Mouse (Mus musculus): Measurements from ENCODE around the gene Smarcc1. TPM values are rescaled to one million over a fixed set of nuclear protein-coding genes. Genes with fewer than 3 reads are reported as not detected.
A peak's percentile ranks its signal among the peaks of the same experiment; 100 is the strongest.

Gene Smarcc1
- total and polyA plus RNA-seq, 3 experiments: 51.1 to 133 (median 72.8) TPM

- ATAC-seq (ENCODE audit: extremely low read depth, insufficient number of reproducible peaks, low FRiP score, poor library complexity, severe bottlenecking): no peak
- Histone ChIP-seq H3K36me3 (replicated peaks) (peaks cover 78% of the 10 kb centered on the region), H3K4me3 (ENCODE audit: low read depth, low read length) (no peak overlapping the region), H3K27me3 (ENCODE audit: insufficient read depth, low read length) (no peaks in the 10 kb centered on the region), H3K9me3 (replicated peaks) (no peaks in the 10 kb centered on the region), H3K4me1 (ENCODE audit: insufficient read depth, low read depth, low read length) (no peaks in the 10 kb centered on the region)
- DNase-seq (ENCODE audit: low spot score): no peak
- TF ChIP-seq POLR2AphosphoS5 (IDR thresholded peaks at IDR 0.05; ENCODE audit: insufficient replicate concordance, low read depth, low read length): no peak
These were observed 36.4 kb upstream of the Smarcc1 start for GRCm38 (mm10) chr9:110081066-110081465.

GRCm38 (mm10) chr9:110084201-110084964, 33.1 kb upstream of the Smarcc1 start:
- DNase-seq (ENCODE audit: low spot score): no peak
- H3K27me3 ChIP-seq (ENCODE audit: insufficient read depth, low read length): no peaks in the 10 kb centered on the region
- H3K4me3 ChIP-seq (ENCODE audit: low read depth, low read length): no peak overlapping the region
- TF ChIP-seq TAL1 (conservative IDR thresholded peaks at IDR 0.05; ENCODE audit: low read depth, low read length): no peak
- 0 out of 2 replicates have a peak, but pooled peaks have one; percentile 57 for TF ChIP-seq POLR2AphosphoS5 (IDR thresholded peaks at IDR 0.05; ENCODE audit: insufficient replicate concordance, low read depth, low read length)
- no peaks in the 10 kb centered on the region for H3K9me3 ChIP-seq (replicated peaks)
- no peaks in the 10 kb centered on the region for H3K4me1 ChIP-seq (ENCODE audit: insufficient read depth, low read depth, low read length)
- peaks cover 93% of the 10 kb centered on the region for H3K36me3 ChIP-seq (replicated peaks)
- ATAC-seq (ENCODE audit: extremely low read depth, insufficient number of reproducible peaks, low FRiP score, poor library complexity, severe bottlenecking): no peak

GRCm38 (mm10) chr9:110085693-110086092, 31.8 kb upstream of the Smarcc1 start:
- Histone ChIP-seq H3K27me3 (ENCODE audit: insufficient read depth, low read length) (no peaks in the 10 kb centered on the region), H3K4me3 (ENCODE audit: low read depth, low read length) (no peak overlapping the region), H3K36me3 (replicated peaks) (peaks cover 97% of the 10 kb centered on the region), H3K9me3 (replicated peaks) (no peaks in the 10 kb centered on the region), H3K4me1 (ENCODE audit: insufficient read depth, low read depth, low read length) (no peaks in the 10 kb centered on the region)
- DNase-seq (ENCODE audit: low spot score) (no peak), ATAC-seq (ENCODE audit: extremely low read depth, insufficient number of reproducible peaks, low FRiP score, poor library complexity, severe bottlenecking) (no peak)
- no peak for TF ChIP-seq TAL1 (conservative IDR thresholded peaks at IDR 0.05; ENCODE audit: low read depth, low read length)
- TF ChIP-seq POLR2AphosphoS5 (IDR thresholded peaks at IDR 0.05; ENCODE audit: insufficient replicate concordance, low read depth, low read length): no peak
- no peak for TF ChIP-seq GATA1 (IDR thresholded peaks at IDR 0.05; ENCODE audit: borderline replicate concordance, low read length)
- no peak for TF ChIP-seq CTCF (IDR thresholded peaks at IDR 0.05; ENCODE audit: low read depth, low read length)
- no peak for TF ChIP-seq GATA2 (IDR thresholded peaks at IDR 0.05; ENCODE audit: borderline replicate concordance, low read depth, low read length)

GRCm38 (mm10) chr9:110093303-110093702, 24.2 kb upstream of the Smarcc1 start:
- Histone ChIP-seq H3K36me3 (replicated peaks) (peaks cover 92% of the 10 kb centered on the region), H3K27me3 (ENCODE audit: insufficient read depth, low read length) (no peaks in the 10 kb centered on the region), H3K9me3 (replicated peaks) (no peaks in the 10 kb centered on the region), H3K4me3 (ENCODE audit: low read depth, low read length) (no peak overlapping the region), H3K4me1 (ENCODE audit: insufficient read depth, low read depth, low read length) (peaks cover 6% of the 10 kb centered on the region; the same call in 1 of the 2 replicates)
- TF ChIP-seq POLR2AphosphoS5 (IDR thresholded peaks at IDR 0.05; ENCODE audit: insufficient replicate concordance, low read depth, low read length): no peak
- no peak for TF ChIP-seq GATA2 (IDR thresholded peaks at IDR 0.05; ENCODE audit: borderline replicate concordance, low read depth, low read length)
- TF ChIP-seq GATA1 (IDR thresholded peaks at IDR 0.05; ENCODE audit: borderline replicate concordance, low read length): no peak
- TF ChIP-seq TAL1 (conservative IDR thresholded peaks at IDR 0.05; ENCODE audit: low read depth, low read length): no peak
- no peak for TF ChIP-seq CTCF (IDR thresholded peaks at IDR 0.05; ENCODE audit: low read depth, low read length)
- no peak for DNase-seq (ENCODE audit: low spot score)
- ATAC-seq (ENCODE audit: extremely low read depth, insufficient number of reproducible peaks, low FRiP score, poor library complexity, severe bottlenecking): no peak

- DNase-seq (ENCODE audit: low spot score) (no peak), ATAC-seq (ENCODE audit: extremely low read depth, insufficient number of reproducible peaks, low FRiP score, poor library complexity, severe bottlenecking) (no peak)
- no peak for TF ChIP-seq CTCF (IDR thresholded peaks at IDR 0.05; ENCODE audit: low read depth, low read length)
- no peak for TF ChIP-seq TAL1 (conservative IDR thresholded peaks at IDR 0.05; ENCODE audit: low read depth, low read length)
- no peak for TF ChIP-seq POLR2AphosphoS5 (IDR thresholded peaks at IDR 0.05; ENCODE audit: insufficient replicate concordance, low read depth, low read length)
- TF ChIP-seq GATA1 (IDR thresholded peaks at IDR 0.05; ENCODE audit: borderline replicate concordance, low read length): no peak
- TF ChIP-seq GATA2 (IDR thresholded peaks at IDR 0.05; ENCODE audit: borderline replicate concordance, low read depth, low read length): no peak
- H3K27me3 ChIP-seq (ENCODE audit: insufficient read depth, low read length): no peaks in the 10 kb centered on the region
- H3K4me3 ChIP-seq (ENCODE audit: low read depth, low read length): no peak overlapping the region
- H3K4me1 ChIP-seq (ENCODE audit: insufficient read depth, low read depth, low read length): peaks cover 15% of the 10 kb centered on the region
- peaks cover 89% of the 10 kb centered on the region for H3K36me3 ChIP-seq (replicated peaks)
- no peaks in the 10 kb centered on the region for H3K9me3 ChIP-seq (replicated peaks)
These were observed 22.7 kb upstream of the Smarcc1 start for GRCm38 (mm10) chr9:110094761-110095160.

- H3K4me3 ChIP-seq (ENCODE audit: low read depth, low read length): no peak overlapping the region
- H3K27me3 ChIP-seq (ENCODE audit: insufficient read depth, low read length): no peaks in the 10 kb centered on the region
- ATAC-seq (ENCODE audit: extremely low read depth, insufficient number of reproducible peaks, low FRiP score, poor library complexity, severe bottlenecking) (no peak), DNase-seq (ENCODE audit: low spot score) (no peak)
- no peak for TF ChIP-seq TAL1 (conservative IDR thresholded peaks at IDR 0.05; ENCODE audit: low read depth, low read length)
- peaks cover 76% of the 10 kb centered on the region for H3K36me3 ChIP-seq (replicated peaks)
- no peaks in the 10 kb centered on the region for H3K9me3 ChIP-seq (replicated peaks)
- H3K4me1 ChIP-seq (ENCODE audit: insufficient read depth, low read depth, low read length): peaks cover 18% of the 10 kb centered on the region
These were observed 19.7 kb upstream of the Smarcc1 start for GRCm38 (mm10) chr9:110097791-110098190.

All from G1E (cell line).